Mouse (Mus musculus): Measurements from ENCODE around the gene Gm9844. TPM values are rescaled to one million over a fixed set of nuclear protein-coding genes. Genes with fewer than 3 reads are reported as not detected.

The Gm9844 gene
- total RNA-seq, 2 experiments from 2014 or later, result 1.0 TPM; not detected in 1

- intact Hi-C loops (cut with DNase I; ENCODE audit: low total_unique reads), result no loop called here
- no peak for DNase-seq
Observed at GRCm38 (mm10) chr7:24862853-24863252, 840 bp downstream of the Gm9844 start.

GRCm38 (mm10) chr7:24864156-24864555, 2.1 kb downstream of the Gm9844 start:
- intact Hi-C loops (cut with DNase I; ENCODE audit: low total_unique reads), result no loop called here
- no peak for DNase-seq

GRCm38 (mm10) chr7:24869080-24869479, 7.1 kb downstream of the Gm9844 start:
- DNase-seq, result no peak
- intact Hi-C loops (cut with DNase I; ENCODE audit: low total_unique reads), result no loop called here

- no peak for DNase-seq
- intact Hi-C loops (cut with DNase I; ENCODE audit: low total_unique reads), result no loop called here
Observed at GRCm38 (mm10) chr7:24869532-24870165, 7.6 kb downstream of the Gm9844 start, which contains the start of the genes Lypd4 and Dmrtc2. Gene Lypd4 (minus strand): TSS chr7:24869941. Gene Dmrtc2 (plus strand): TSS chr7:24870057.

- no peak for DNase-seq
- intact Hi-C loops (cut with DNase I; ENCODE audit: low total_unique reads), result no loop called here
Observed at GRCm38 (mm10) chr7:24877588-24877987, 15.6 kb downstream of the Gm9844 start.

- intact Hi-C loops (cut with DNase I; ENCODE audit: low total_unique reads), result no loop called here
- DNase-seq, result no peak
Observed at GRCm38 (mm10) chr7:24879620-24880019, 17.6 kb downstream of the Gm9844 start.

GRCm38 (mm10) chr7:24882416-24883199, 20.6 kb downstream of the Gm9844 start:
- intact Hi-C loops (cut with DNase I; ENCODE audit: low total_unique reads), result no loop called here
- DNase-seq, result no peak

- intact Hi-C loops (cut with DNase I; ENCODE audit: low total_unique reads), result no loop called here
Observed at GRCm38 (mm10) chr7:24883896-24884692, 22.1 kb downstream of the Gm9844 start, which contains the start of gene Rps19. Gene Rps19 (plus strand): TSS chr7:24884371.

GRCm38 (mm10) chr7:24884693-24885291, 22.8 kb downstream of the Gm9844 start:
- DNase-seq, result no peak
- intact Hi-C loops (cut with DNase I; ENCODE audit: low total_unique reads), result no loop called here

More at GRCm38 (mm10) chr7:24883896-24884692, 22.1 kb downstream of the Gm9844 start, which contains the start of gene Rps19:
- peak; percentile 99 for DNase-seq

- intact Hi-C loops (cut with DNase I; ENCODE audit: low total_unique reads), result no loop called here
- DNase-seq, result no peak
Observed at GRCm38 (mm10) chr7:24885468-24886307, 23.7 kb downstream of the Gm9844 start.

GRCm38 (mm10) chr7:24886308-24886633, 24.3 kb downstream of the Gm9844 start:
- no peak for DNase-seq
- intact Hi-C loops (cut with DNase I; ENCODE audit: low total_unique reads), result no loop called here

- intact Hi-C loops (cut with DNase I; ENCODE audit: low total_unique reads), result no loop called here
- DNase-seq, result no peak
Observed at GRCm38 (mm10) chr7:24887096-24887495, 25.1 kb downstream of the Gm9844 start.

- DNase-seq, result no peak
Observed at GRCm38 (mm10) chr7:24889431-24890220, 27.6 kb downstream of the Gm9844 start.

GRCm38 (mm10) chr7:24890281-24891216, 28.5 kb downstream of the Gm9844 start:
- DNase-seq, result peak; percentile 59
- intact Hi-C loops (cut with DNase I; ENCODE audit: low total_unique reads), result loop anchor here (5.0 kb wide), 1 partner anchor 62 kb away; no protein-coding TSS in a partner anchor

More at GRCm38 (mm10) chr7:24889431-24890220, 27.6 kb downstream of the Gm9844 start:
- intact Hi-C loops (cut with DNase I; ENCODE audit: low total_unique reads), result loop anchor here (5.0 kb wide), 1 partner anchor 63 kb away; no protein-coding TSS in a partner anchor

GRCm38 (mm10) chr7:24891241-24892124, 29.5 kb downstream of the Gm9844 start:
- DNase-seq, result no peak
- intact Hi-C loops (cut with DNase I; ENCODE audit: low total_unique reads), result loop anchor here (5.0 kb wide), 1 partner anchor 61 kb away; no protein-coding TSS in a partner anchor

- intact Hi-C loops (cut with DNase I; ENCODE audit: low total_unique reads), result loop anchor here (5.0 kb wide), 1 partner anchor 60 kb away; no protein-coding TSS in a partner anchor
- no peak for DNase-seq
Observed at GRCm38 (mm10) chr7:24892125-24892583, 30.1 kb downstream of the Gm9844 start.

Measured in gastrocnemius, postnatal 14 days (tissue).